Mouse (Mus musculus): Measurements from ENCODE around the gene Prkrip1. TPM values are rescaled to one million over a fixed set of nuclear protein-coding genes. Genes with fewer than 3 reads are reported as not detected.
"Not testable (repeated sequence)": the region's sequence is repeated elsewhere in the genome, so short reads cannot be mapped to it uniquely, and the experiment has no call there.

Prkrip1 gene
- polyA plus RNA-seq, 1 experiment from 2014 or later: 60.3 TPM

- H3K4me1 ChIP-seq (ENCODE audit: insufficient read depth): no peaks in the 10 kb centered on the region
- H3K9ac ChIP-seq: no peak overlapping the region
- TF ChIP-seq CTCF (IDR thresholded peaks at IDR 0.05; ENCODE audit: low read depth): no peak
- no peak overlapping the region for H3K27ac ChIP-seq (ENCODE audit: low read depth)
- no peak overlapping the region for H3K4me2 ChIP-seq
- ATAC-seq (ENCODE audit: insufficient read depth) (no peak), DNase-seq (no peak)
- no peaks in the 10 kb centered on the region for H3K36me3 ChIP-seq (ENCODE audit: insufficient read depth)
- WGBS: 91% methylated on average over 11 of the region's 11 CpGs
- H3K27me3 ChIP-seq (ENCODE audit: insufficient read depth, low read length): no peaks in the 10 kb centered on the region
- no peak overlapping the region for H3K4me3 ChIP-seq (ENCODE audit: low read depth, low read length)
- no peaks in the 10 kb centered on the region for H3K9me3 ChIP-seq (ENCODE audit: low read depth, low read length)
These were observed 14.0 kb upstream of the Prkrip1 start for GRCm38 (mm10) chr5:136212716-136213115.

GRCm38 (mm10) chr5:136211341-136212102 is 12.8 kb upstream of the Prkrip1 start:
- not testable (repeated sequence) for H3K27ac ChIP-seq (ENCODE audit: low read depth); H3K9me3 ChIP-seq (ENCODE audit: low read depth, low read length); DNase-seq; H3K4me1 ChIP-seq (ENCODE audit: insufficient read depth); H3K9ac ChIP-seq; H3K27me3 ChIP-seq (ENCODE audit: insufficient read depth, low read length); H3K4me3 ChIP-seq (ENCODE audit: low read depth, low read length); ATAC-seq (ENCODE audit: insufficient read depth); H3K4me2 ChIP-seq; H3K36me3 ChIP-seq (ENCODE audit: insufficient read depth)
- WGBS: 87% methylated on average over 14 of the region's 14 CpGs

GRCm38 (mm10) chr5:136210549-136210948 is 11.8 kb upstream of the Prkrip1 start:
- Histone ChIP-seq H3K9ac (no peak overlapping the region), H3K4me3 (ENCODE audit: low read depth, low read length) (no peak overlapping the region), H3K4me1 (ENCODE audit: insufficient read depth) (no peaks in the 10 kb centered on the region), H3K4me2 (no peak overlapping the region), H3K27ac (ENCODE audit: low read depth) (no peak overlapping the region), H3K36me3 (ENCODE audit: insufficient read depth) (no peaks in the 10 kb centered on the region), H3K27me3 (ENCODE audit: insufficient read depth, low read length) (no peaks in the 10 kb centered on the region), H3K9me3 (ENCODE audit: low read depth, low read length) (no peaks in the 10 kb centered on the region)
- ATAC-seq (ENCODE audit: insufficient read depth) (no peak), DNase-seq (no peak)
- TF ChIP-seq CTCF (IDR thresholded peaks at IDR 0.05; ENCODE audit: low read depth): no peak
- WGBS: 63% methylated on average over 5 of the region's 5 CpGs

GRCm38 (mm10) chr5:136201832-136202231 is 3.1 kb upstream of the Prkrip1 start:
- 34% methylated on average over 7 of the region's 7 CpGs for WGBS
- no peak overlapping the region for H3K9ac ChIP-seq
- 0 out of 2 replicates have a peak, but pooled peaks cover 5% of the 10 kb centered on the region for H3K4me1 ChIP-seq (ENCODE audit: insufficient read depth)
- no peak overlapping the region for H3K4me2 ChIP-seq
- H3K27ac ChIP-seq (ENCODE audit: low read depth): no peak overlapping the region
- no peaks in the 10 kb centered on the region for H3K9me3 ChIP-seq (ENCODE audit: low read depth, low read length)
- TF ChIP-seq CTCF (IDR thresholded peaks at IDR 0.05; ENCODE audit: low read depth): peak; percentile 93
- H3K4me3 ChIP-seq (ENCODE audit: low read depth, low read length): no peak overlapping the region
- peaks cover 2% of the 10 kb centered on the region; the same call in 1 of the 2 replicates for H3K36me3 ChIP-seq (ENCODE audit: insufficient read depth)
- ATAC-seq (ENCODE audit: insufficient read depth) (peak; percentile 21; the same call in 1 of the 2 replicates), DNase-seq (peak; percentile 93)
- H3K27me3 ChIP-seq (ENCODE audit: insufficient read depth, low read length): no peaks in the 10 kb centered on the region

GRCm38 (mm10) chr5:136199526-136199925 is 763 bp upstream of the Prkrip1 start:
- Histone ChIP-seq H3K27me3 (ENCODE audit: insufficient read depth, low read length) (no peaks in the 10 kb centered on the region), H3K27ac (ENCODE audit: low read depth) (peak overlapping the region; percentile 76), H3K9me3 (ENCODE audit: low read depth, low read length) (no peaks in the 10 kb centered on the region), H3K36me3 (ENCODE audit: insufficient read depth) (peaks cover 25% of the 10 kb centered on the region), H3K4me1 (ENCODE audit: insufficient read depth) (0 out of 2 replicates have a peak, but pooled peaks cover 5% of the 10 kb centered on the region), H3K4me2 (peak overlapping the region; percentile 94), H3K9ac (peak overlapping the region; percentile 92), H3K4me3 (ENCODE audit: low read depth, low read length) (peak overlapping the region; percentile 97)
- ATAC-seq (ENCODE audit: insufficient read depth) (no peak), DNase-seq (peak; percentile 38)
- TF ChIP-seq CTCF (IDR thresholded peaks at IDR 0.05; ENCODE audit: low read depth): no peak
- 28% methylated on average over 11 of the region's 11 CpGs for WGBS

- no peak overlapping the region for H3K27ac ChIP-seq (ENCODE audit: low read depth)
- H3K27me3 ChIP-seq (ENCODE audit: insufficient read depth, low read length): no peaks in the 10 kb centered on the region
- WGBS: 84% methylated on average over 7 of the region's 7 CpGs
- H3K4me1 ChIP-seq (ENCODE audit: insufficient read depth): no peaks in the 10 kb centered on the region
- TF ChIP-seq CTCF (IDR thresholded peaks at IDR 0.05; ENCODE audit: low read depth): peak; percentile 22
- H3K9ac ChIP-seq: no peak overlapping the region
- H3K9me3 ChIP-seq (ENCODE audit: low read depth, low read length): no peaks in the 10 kb centered on the region
- peaks cover 94% of the 10 kb centered on the region for H3K36me3 ChIP-seq (ENCODE audit: insufficient read depth)
- H3K4me3 ChIP-seq (ENCODE audit: low read depth, low read length): no peak overlapping the region
- DNase-seq (no peak), ATAC-seq (ENCODE audit: insufficient read depth) (no peak)
- no peak overlapping the region for H3K4me2 ChIP-seq
These were observed 6.9 kb downstream of the Prkrip1 start for GRCm38 (mm10) chr5:136191870-136192269.

- Histone ChIP-seq H3K36me3 (ENCODE audit: insufficient read depth) (peaks cover 81% of the 10 kb centered on the region), H3K4me2 (no peak overlapping the region), H3K27me3 (ENCODE audit: insufficient read depth, low read length) (no peaks in the 10 kb centered on the region), H3K9ac (no peak overlapping the region), H3K27ac (ENCODE audit: low read depth) (no peak overlapping the region), H3K4me1 (ENCODE audit: insufficient read depth) (no peaks in the 10 kb centered on the region), H3K9me3 (ENCODE audit: low read depth, low read length) (no peaks in the 10 kb centered on the region), H3K4me3 (ENCODE audit: low read depth, low read length) (no peak overlapping the region)
- DNase-seq: peak; percentile 69
- WGBS: 42% methylated on average over 4 of the region's 4 CpGs
- no peak; the same call in 1 of the 2 replicates for ATAC-seq (ENCODE audit: insufficient read depth)
- TF ChIP-seq CTCF (IDR thresholded peaks at IDR 0.05; ENCODE audit: low read depth): peak; percentile 82
These were observed 12.0 kb downstream of the Prkrip1 start for GRCm38 (mm10) chr5:136186723-136187122.
